Mouse (Mus musculus): ENCODE data around the gene Fgd1. TPM values are rescaled to one million over a fixed set of nuclear protein-coding genes. Genes with fewer than 3 reads are reported as not detected.

The Fgd1 gene
- total RNA-seq, 2 experiments from 2014 or later = 23.7 to 25.6 TPM

DNA sequence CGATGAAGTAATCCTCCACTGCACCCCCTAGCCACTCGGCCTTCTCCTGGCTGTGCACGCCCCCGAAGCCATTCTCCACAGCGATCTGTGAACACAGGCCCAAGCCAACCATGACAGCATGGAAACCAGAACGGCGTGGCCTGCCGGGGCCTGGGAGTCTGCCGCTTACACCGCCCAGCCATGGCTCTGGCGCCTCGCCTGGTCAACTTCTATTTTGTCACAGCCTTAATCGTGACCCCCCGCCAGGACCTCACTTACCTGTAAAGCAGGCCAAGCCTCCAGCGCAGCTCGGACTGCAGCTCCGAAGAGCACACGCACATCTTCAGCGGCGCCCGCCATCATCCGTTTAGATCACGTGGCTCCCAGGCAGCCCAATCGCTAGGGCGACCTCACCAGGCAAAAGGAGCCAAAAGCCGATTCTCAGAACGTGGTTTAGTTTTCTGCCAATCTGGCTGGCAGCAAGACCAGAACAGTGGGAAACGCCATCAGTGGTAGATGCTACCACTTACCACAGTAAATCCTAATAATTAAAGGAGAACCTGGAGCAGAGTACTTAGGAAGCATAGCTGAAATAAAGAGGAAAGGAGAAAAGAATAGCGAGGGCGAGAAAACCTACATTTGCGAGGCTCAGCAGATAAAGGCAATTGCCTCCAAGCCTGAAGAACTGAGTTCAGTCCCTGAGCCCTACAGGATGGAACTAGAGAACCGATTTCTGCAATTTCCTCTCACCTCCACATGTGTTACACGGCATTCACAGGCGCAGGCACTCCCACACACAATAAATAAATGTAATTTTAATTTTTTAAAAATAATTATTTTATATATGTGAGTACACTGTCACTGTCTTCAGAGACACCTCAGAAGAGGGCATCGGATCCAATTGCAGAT lies 50.5 kb downstream of the Fgd1 start, which contains the start of gene Tsr2:
Tsr2 (minus strand) TSS at position 373 of the 888 bp plus-strand sequence.
- peak; percentile 75 for DNase-seq

GRCm38 (mm10) chrX:151107301-151108067 lies 61.5 kb downstream of the Fgd1 start:
- DNase-seq = no peak

DNA sequence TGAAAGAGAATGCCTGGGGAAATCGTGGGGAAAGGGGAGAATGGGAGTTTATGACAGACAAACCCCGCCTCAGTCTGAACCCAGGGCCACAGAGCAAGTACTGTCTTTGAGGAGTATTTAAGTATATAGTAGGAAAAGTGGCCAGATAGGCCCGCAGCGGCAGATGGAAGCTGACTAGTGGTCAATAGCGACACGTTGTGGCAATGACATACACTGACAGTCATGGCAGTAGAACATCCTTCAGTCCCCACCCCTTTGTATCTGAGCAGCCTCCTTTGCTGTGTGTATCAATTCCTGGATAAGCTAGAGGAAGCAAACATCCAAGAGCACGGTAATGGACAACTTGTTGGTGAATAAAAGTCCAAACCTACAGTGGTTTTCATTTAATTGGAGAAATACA lies 70.8 kb downstream of the Fgd1 start:
- peak; percentile 39 for DNase-seq

- DNase-seq = peak; percentile 14
Measured at GRCm38 (mm10) chrX:151117432-151117831, 71.5 kb downstream of the Fgd1 start.

GRCm38 (mm10) chrX:151123933-151124332 lies 78.0 kb downstream of the Fgd1 start:
- no peak for DNase-seq

GRCm38 (mm10) chrX:151130493-151130892 lies 84.5 kb downstream of the Fgd1 start:
- no peak for DNase-seq

DNA sequence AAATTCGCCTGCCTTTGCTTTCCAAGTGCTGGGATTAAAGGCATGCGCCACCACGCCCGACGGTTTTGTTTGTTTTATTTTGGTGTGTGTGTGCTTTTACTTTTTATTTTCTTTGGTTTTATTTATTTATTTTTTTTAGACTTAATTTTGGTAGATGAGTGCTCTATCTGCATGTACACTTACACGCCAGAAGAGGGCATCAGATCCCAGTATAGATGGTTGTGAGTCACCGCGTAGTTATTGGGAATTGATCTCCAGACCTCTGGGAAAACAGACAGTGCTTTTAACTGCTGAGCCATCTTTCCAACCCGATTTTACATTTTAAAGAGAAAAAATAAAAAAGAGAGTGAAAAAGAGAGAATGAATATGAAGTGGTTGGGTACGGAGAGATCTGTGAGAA lies 86.8 kb downstream of the Fgd1 start:
- peak; percentile 6 for DNase-seq

Other genes with a start within 250 kb of the Fgd1 start
- gene Maged2, start 231.8 kb upstream of the Fgd1 start, total RNA-seq (2021) = 100 to 1,000 TPM; 206 to 207 TPM
- 10 to 100 TPM; 34.3 to 37.9 TPM for gene Gnl3l, start 28.8 kb upstream of the Fgd1 start, total RNA-seq (2021)
- 10 to 100 TPM; 12.9 to 13.0 TPM for gene Tsr2, start 50.4 kb downstream of the Fgd1 start, total RNA-seq (2021)
- 1 to 10 TPM in 1 of 2 experiments, under 1 TPM in 1; 0.98 to 1.2 TPM for gene Wnk3, start 151.9 kb downstream of the Fgd1 start, total RNA-seq (2021)